Mouse (Mus musculus): ENCODE results near the gene Smco4. TPM values are rescaled to one million over a fixed set of nuclear protein-coding genes. Genes with fewer than 3 reads are reported as not detected.

Gene Smco4
- polyA plus RNA-seq, 1 experiment from 2014 or later: 1.5 TPM

GRCm38 (mm10) chr9:15503827-15504226 lies 10.6 kb downstream of the Smco4 start:
- WGBS: 42% methylated on average over 6 of the region's 6 CpGs
- H3K36me3 ChIP-seq (ENCODE audit: control insufficient read depth, insufficient read depth): no peaks in the 10 kb centered on the region
- H3K27me3 ChIP-seq (ENCODE audit: control insufficient read depth, insufficient read depth, low read length): no peaks in the 10 kb centered on the region
- no peak overlapping the region for H3K9ac ChIP-seq (ENCODE audit: low read length)
- no peaks in the 10 kb centered on the region for H3K9me3 ChIP-seq (replicated peaks; ENCODE audit: control insufficient read depth, low read length)
- no peak for ATAC-seq (replicated peaks; ENCODE audit: extremely low read depth, insufficient read depth, low FRiP score)
- no peak overlapping the region for H3K4me2 ChIP-seq (ENCODE audit: low read depth, low read length)
- H3K4me3 ChIP-seq (ENCODE audit: low read length): no peak overlapping the region
- no peak overlapping the region for H3K27ac ChIP-seq (ENCODE audit: low read length)
- peaks cover 25% of the 10 kb centered on the region for H3K4me1 ChIP-seq (ENCODE audit: control insufficient read depth, insufficient read depth, low read length)

- Histone ChIP-seq H3K36me3 (ENCODE audit: control insufficient read depth, insufficient read depth) (no peaks in the 10 kb centered on the region), H3K4me1 (ENCODE audit: control insufficient read depth, insufficient read depth, low read length) (peaks cover 25% of the 10 kb centered on the region), H3K9me3 (replicated peaks; ENCODE audit: control insufficient read depth, low read length) (no peaks in the 10 kb centered on the region), H3K4me3 (ENCODE audit: low read length) (no peak overlapping the region), H3K27me3 (ENCODE audit: control insufficient read depth, insufficient read depth, low read length) (no peaks in the 10 kb centered on the region), H3K4me2 (ENCODE audit: low read depth, low read length) (no peak overlapping the region), H3K27ac (ENCODE audit: low read length) (no peak overlapping the region), H3K9ac (ENCODE audit: low read length) (no peak overlapping the region)
- WGBS: 45% methylated on average over 1 of the region's 1 CpGs
- no peak for ATAC-seq (replicated peaks; ENCODE audit: extremely low read depth, insufficient read depth, low FRiP score)
Observed at GRCm38 (mm10) chr9:15505288-15505687, 12.1 kb downstream of the Smco4 start.

GRCm38 (mm10) chr9:15506863-15507262 lies 13.6 kb downstream of the Smco4 start:
- peak overlapping the region; percentile 56 for H3K27ac ChIP-seq (ENCODE audit: low read length)
- no peak for ATAC-seq (replicated peaks; ENCODE audit: extremely low read depth, insufficient read depth, low FRiP score)
- no peaks in the 10 kb centered on the region for H3K27me3 ChIP-seq (ENCODE audit: control insufficient read depth, insufficient read depth, low read length)
- H3K9ac ChIP-seq (ENCODE audit: low read length): no peak overlapping the region
- H3K9me3 ChIP-seq (replicated peaks; ENCODE audit: control insufficient read depth, low read length): no peaks in the 10 kb centered on the region
- 65% methylated on average over 3 of the region's 3 CpGs for WGBS
- H3K4me2 ChIP-seq (ENCODE audit: low read depth, low read length): no peak overlapping the region
- H3K4me1 ChIP-seq (ENCODE audit: control insufficient read depth, insufficient read depth, low read length): peaks cover 25% of the 10 kb centered on the region
- no peak overlapping the region for H3K4me3 ChIP-seq (ENCODE audit: low read length)
- no peaks in the 10 kb centered on the region for H3K36me3 ChIP-seq (ENCODE audit: control insufficient read depth, insufficient read depth)

GRCm38 (mm10) chr9:15507431-15507875 lies 14.2 kb downstream of the Smco4 start:
- no peaks in the 10 kb centered on the region for H3K27me3 ChIP-seq (ENCODE audit: control insufficient read depth, insufficient read depth, low read length)
- H3K9me3 ChIP-seq (replicated peaks; ENCODE audit: control insufficient read depth, low read length): no peaks in the 10 kb centered on the region
- no peak overlapping the region for H3K4me3 ChIP-seq (ENCODE audit: low read length)
- WGBS: 34% methylated on average over 4 of the region's 4 CpGs
- H3K9ac ChIP-seq (ENCODE audit: low read length): no peak overlapping the region
- no peak for ATAC-seq (replicated peaks; ENCODE audit: extremely low read depth, insufficient read depth, low FRiP score)
- H3K4me1 ChIP-seq (ENCODE audit: control insufficient read depth, insufficient read depth, low read length): peaks cover 29% of the 10 kb centered on the region
- peak overlapping the region; percentile 56 for H3K27ac ChIP-seq (ENCODE audit: low read length)
- H3K36me3 ChIP-seq (ENCODE audit: control insufficient read depth, insufficient read depth): no peaks in the 10 kb centered on the region
- no peak overlapping the region for H3K4me2 ChIP-seq (ENCODE audit: low read depth, low read length)

- Histone ChIP-seq H3K27me3 (ENCODE audit: control insufficient read depth, insufficient read depth, low read length) (no peaks in the 10 kb centered on the region), H3K9me3 (replicated peaks; ENCODE audit: control insufficient read depth, low read length) (no peaks in the 10 kb centered on the region), H3K36me3 (ENCODE audit: control insufficient read depth, insufficient read depth) (no peaks in the 10 kb centered on the region), H3K9ac (ENCODE audit: low read length) (no peak overlapping the region), H3K27ac (ENCODE audit: low read length) (no peak overlapping the region), H3K4me1 (ENCODE audit: control insufficient read depth, insufficient read depth, low read length) (peaks cover 39% of the 10 kb centered on the region), H3K4me3 (ENCODE audit: low read length) (no peak overlapping the region), H3K4me2 (ENCODE audit: low read depth, low read length) (no peak overlapping the region)
- WGBS: 72% methylated on average over 3 of the region's 3 CpGs
- ATAC-seq (replicated peaks; ENCODE audit: extremely low read depth, insufficient read depth, low FRiP score): no peak
Observed at GRCm38 (mm10) chr9:15509363-15509762, 16.1 kb downstream of the Smco4 start.

- Histone ChIP-seq H3K4me3 (ENCODE audit: low read length) (no peak overlapping the region), H3K36me3 (ENCODE audit: control insufficient read depth, insufficient read depth) (no peaks in the 10 kb centered on the region), H3K4me2 (ENCODE audit: low read depth, low read length) (no peak overlapping the region), H3K27ac (ENCODE audit: low read length) (no peak overlapping the region), H3K9me3 (replicated peaks; ENCODE audit: control insufficient read depth, low read length) (no peaks in the 10 kb centered on the region), H3K27me3 (ENCODE audit: control insufficient read depth, insufficient read depth, low read length) (no peaks in the 10 kb centered on the region), H3K9ac (ENCODE audit: low read length) (no peak overlapping the region), H3K4me1 (ENCODE audit: control insufficient read depth, insufficient read depth, low read length) (peaks cover 35% of the 10 kb centered on the region)
- no peak for ATAC-seq (replicated peaks; ENCODE audit: extremely low read depth, insufficient read depth, low FRiP score)
- WGBS: 38% methylated on average over 3 of the region's 3 CpGs
Observed at GRCm38 (mm10) chr9:15510557-15511310, 17.5 kb downstream of the Smco4 start.

- Histone ChIP-seq H3K36me3 (ENCODE audit: control insufficient read depth, insufficient read depth) (no peaks in the 10 kb centered on the region), H3K4me2 (ENCODE audit: low read depth, low read length) (peak overlapping the region; percentile 26), H3K9me3 (replicated peaks; ENCODE audit: control insufficient read depth, low read length) (no peaks in the 10 kb centered on the region), H3K4me1 (ENCODE audit: control insufficient read depth, insufficient read depth, low read length) (peaks cover 30% of the 10 kb centered on the region), H3K27ac (ENCODE audit: low read length) (peak overlapping the region; percentile 41), H3K9ac (ENCODE audit: low read length) (no peak overlapping the region), H3K27me3 (ENCODE audit: control insufficient read depth, insufficient read depth, low read length) (no peaks in the 10 kb centered on the region), H3K4me3 (ENCODE audit: low read length) (no peak overlapping the region)
- WGBS: 25% methylated on average over 7 of the region's 7 CpGs
- ATAC-seq (replicated peaks; ENCODE audit: extremely low read depth, insufficient read depth, low FRiP score): peak; percentile 76
Observed at GRCm38 (mm10) chr9:15512918-15513317, 19.7 kb downstream of the Smco4 start.

- Histone ChIP-seq H3K9me3 (replicated peaks; ENCODE audit: control insufficient read depth, low read length) (no peaks in the 10 kb centered on the region), H3K4me2 (ENCODE audit: low read depth, low read length) (no peak overlapping the region), H3K27me3 (ENCODE audit: control insufficient read depth, insufficient read depth, low read length) (no peaks in the 10 kb centered on the region), H3K36me3 (ENCODE audit: control insufficient read depth, insufficient read depth) (no peaks in the 10 kb centered on the region), H3K4me1 (ENCODE audit: control insufficient read depth, insufficient read depth, low read length) (peaks cover 28% of the 10 kb centered on the region), H3K9ac (ENCODE audit: low read length) (no peak overlapping the region), H3K4me3 (ENCODE audit: low read length) (no peak overlapping the region), H3K27ac (ENCODE audit: low read length) (no peak overlapping the region)
- 74% methylated on average over 2 of the region's 2 CpGs for WGBS
- ATAC-seq (replicated peaks; ENCODE audit: extremely low read depth, insufficient read depth, low FRiP score): no peak
Observed at GRCm38 (mm10) chr9:15516007-15516406, 22.8 kb downstream of the Smco4 start.

- Histone ChIP-seq H3K4me3 (ENCODE audit: low read length) (no peak overlapping the region), H3K9ac (ENCODE audit: low read length) (no peak overlapping the region), H3K9me3 (replicated peaks; ENCODE audit: control insufficient read depth, low read length) (no peaks in the 10 kb centered on the region), H3K27me3 (ENCODE audit: control insufficient read depth, insufficient read depth, low read length) (no peaks in the 10 kb centered on the region), H3K36me3 (ENCODE audit: control insufficient read depth, insufficient read depth) (no peaks in the 10 kb centered on the region), H3K4me1 (ENCODE audit: control insufficient read depth, insufficient read depth, low read length) (peaks cover 34% of the 10 kb centered on the region), H3K4me2 (ENCODE audit: low read depth, low read length) (no peak overlapping the region), H3K27ac (ENCODE audit: low read length) (no peak overlapping the region)
- 78% methylated on average over 4 of the region's 4 CpGs for WGBS
- ATAC-seq (replicated peaks; ENCODE audit: extremely low read depth, insufficient read depth, low FRiP score): 0 out of 2 replicates have a peak, but pooled peaks have one; percentile 29
Observed at GRCm38 (mm10) chr9:15517979-15518378, 24.7 kb downstream of the Smco4 start.

All from heart, embryonic 16.5 days (tissue).